In the genomic region with DNA sequence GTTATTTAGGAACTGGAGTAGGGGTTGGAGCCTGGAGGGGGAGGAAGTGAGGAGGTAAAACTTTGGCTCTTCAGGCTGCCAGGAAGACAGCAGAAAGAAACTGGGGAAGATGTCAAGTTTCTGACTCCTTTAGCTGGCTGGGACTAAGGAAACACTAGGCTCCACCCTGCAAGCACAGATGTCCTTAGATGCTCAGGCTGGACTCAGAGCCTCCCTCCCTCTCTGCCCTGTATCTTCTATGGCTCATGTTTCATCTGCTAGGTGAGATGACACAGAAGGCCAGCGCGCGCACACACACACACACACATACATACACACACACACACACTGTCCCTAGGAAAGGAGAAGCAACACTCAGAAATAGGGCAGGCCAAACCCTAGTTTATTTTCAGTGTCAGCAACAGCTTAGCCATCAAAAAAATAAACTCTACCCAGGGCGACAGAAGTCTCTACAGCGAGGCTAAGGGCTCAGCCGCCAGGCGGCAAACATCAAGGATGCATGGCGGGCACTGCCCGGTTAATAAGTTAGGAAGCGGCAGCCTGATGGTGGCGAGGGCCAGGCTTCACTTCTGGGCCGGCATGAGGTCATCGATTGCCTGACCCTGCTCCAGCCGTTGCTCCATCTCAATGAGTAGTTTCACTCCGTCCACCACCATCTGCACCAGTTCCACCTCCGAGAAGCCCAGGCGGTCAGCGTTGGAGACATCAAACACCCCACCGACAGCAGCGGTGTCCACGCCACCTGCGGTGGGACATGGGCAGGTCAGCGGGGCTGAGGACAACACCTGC, we compare ENCODE assay signal across 8 mouse cellular contexts. TPM values are rescaled to one million over a fixed set of nuclear protein-coding genes. Genes with fewer than 3 reads are reported as not detected.
A peak's percentile ranks its signal among the peaks of the same experiment; 100 is the strongest.
DNase-seq lines count a peak whose midpoint lies in the region; ATAC-seq and TF ChIP-seq lines count a peak whose summit lies in the region.

No protein-coding gene starts in this region.

- H3K4me1 ChIP-seq in kidney, postnatal 0 days (replicated peaks; ENCODE audit: insufficient read depth, low read length) = peaks cover 33% of the 10 kb centered on the region
- peaks cover 41% of the 10 kb centered on the region for H3K4me1 ChIP-seq in midbrain, embryonic 12.5 days
- peaks cover 27% of the 10 kb centered on the region for H3K4me1 ChIP-seq in thymus, adult 2 months (replicated peaks; ENCODE audit: control insufficient read depth, insufficient read depth, low read length)

- H3K4me3 ChIP-seq in kidney, postnatal 0 days (replicated peaks; ENCODE audit: low read depth, low read length) = 0 out of 2 replicates have a peak overlapping the region, but pooled peaks have one; percentile 3
- peak overlapping the region; percentile 93 for H3K4me3 ChIP-seq in midbrain, embryonic 12.5 days
- no peak overlapping the region for H3K4me3 ChIP-seq in thymus, adult 2 months (ENCODE audit: control insufficient read depth, insufficient read depth, low read length)

- H3K4me2 ChIP-seq in kidney, postnatal 0 days (ENCODE audit: low read length) = peak overlapping the region; percentile 38
- peak overlapping the region; percentile 96 for H3K4me2 ChIP-seq in midbrain, embryonic 12.5 days (replicated peaks)

- H3K27ac ChIP-seq in kidney, postnatal 0 days = peak overlapping the region; percentile 90
- H3K27ac ChIP-seq in midbrain, embryonic 12.5 days (replicated peaks) = peak overlapping the region; percentile 92
- no peak overlapping the region; the same call in 1 of the 2 replicates for H3K27ac ChIP-seq in thymus, adult 2 months (ENCODE audit: control insufficient read depth, insufficient read depth, low read length)

- peak; percentile 50 for DNase-seq in cerebellum, adult 8-10 months
- no peak for DNase-seq in cerebellum, adult 11 months
- peak; percentile 74 for DNase-seq in NIH3T3 (ENCODE audit: low read depth)
- peak; percentile 66 for DNase-seq in gastrocnemius, postnatal 25 days
- peak; percentile 71 for DNase-seq in kidney, postnatal 0 days (ENCODE audit: low spot score)
- DNase-seq in thymus, adult 2 months = no peak
- no peak for DNase-seq in B cell, adult 2 months

- ATAC-seq in kidney, postnatal 0 days (replicated peaks; ENCODE audit: low FRiP score, low read depth) = no peak
- ATAC-seq in midbrain, embryonic 12.5 days (ENCODE audit: low FRiP score, low read depth) = no peak

- TF ChIP-seq CTCF in kidney, postnatal 0 days (IDR thresholded peaks at IDR 0.05; ENCODE audit: low read depth) = peak; percentile 4; the same call in 1 of the 2 replicates
- TF ChIP-seq CTCF in thymus, adult 2 months (IDR thresholded peaks at IDR 0.05; ENCODE audit: borderline replicate concordance, control insufficient read depth, extremely low read depth, insufficient read depth, low read length, poor library complexity) = no peak

- no peaks in the 10 kb centered on the region for H3K9me3 ChIP-seq in kidney, postnatal 0 days (replicated peaks; ENCODE audit: low read length)
- H3K9me3 ChIP-seq in midbrain, embryonic 12.5 days = no peaks in the 10 kb centered on the region

- WGBS in kidney, postnatal 0 days = 54% methylated on average over 23 of the region's 23 CpGs
- 53% methylated on average over 23 of the region's 23 CpGs for WGBS in midbrain, embryonic 12.5 days
- 89% methylated on average over 23 of the region's 23 CpGs for WGBS in thymus, adult 2 months

- no peak for TF ChIP-seq POLR2A in thymus, adult 2 months (IDR thresholded peaks at IDR 0.05; ENCODE audit: control insufficient read depth, extremely low read depth, insufficient read depth, low read length, poor library complexity)

- no peaks in the 10 kb centered on the region for H3K36me3 ChIP-seq in kidney, postnatal 0 days (ENCODE audit: insufficient read depth, low read length)
- peaks cover 31% of the 10 kb centered on the region for H3K36me3 ChIP-seq in midbrain, embryonic 12.5 days
- no peaks in the 10 kb centered on the region for H3K36me3 ChIP-seq in thymus, adult 2 months (ENCODE audit: control insufficient read depth, insufficient read depth, low read length)

- H3K27me3 ChIP-seq in kidney, postnatal 0 days (ENCODE audit: insufficient read depth, low read length) = peaks cover 17% of the 10 kb centered on the region
- peaks cover 13% of the 10 kb centered on the region for H3K27me3 ChIP-seq in midbrain, embryonic 12.5 days
- peaks cover 20% of the 10 kb centered on the region; the same call in 1 of the 2 replicates for H3K27me3 ChIP-seq in thymus, adult 2 months (ENCODE audit: control insufficient read depth, insufficient read depth, low read length)

- no peak overlapping the region for H3K9ac ChIP-seq in kidney, postnatal 0 days (ENCODE audit: low read depth, low read length)
- peak overlapping the region; percentile 94 for H3K9ac ChIP-seq in midbrain, embryonic 12.5 days (replicated peaks)

RNA-seq across cellular contexts. Expression of gene Ckb, which starts 2.9 kb away (rescaled TPM):
- total RNA-seq in gastrocnemius, postnatal 25 days (2021) = 10 to 100 TPM; 14.9 to 15.6 TPM
- polyA plus RNA-seq in kidney, postnatal 0 days (2015; fragmentation: Nextera tagmentation; extraction: Ambion mirVana) = 135 and 148 TPM in 2 replicates
- polyA plus RNA-seq in midbrain, embryonic 12.5 days (2016; fragmentation: Nextera tagmentation; extraction: Ambion mirVana) = 2,376 and 2,635 TPM in 2 replicates
- polyA plus RNA-seq in thymus, adult 2 months (2012; rRNA removed) = 107 and 119 TPM in 2 replicates

RNA-seq across cellular contexts. Expression of gene Trmt61a, which starts 8.7 kb away (rescaled TPM):
- total RNA-seq in gastrocnemius, postnatal 25 days (2021) = 1 to 10 TPM; 2.7 to 2.9 TPM
- 6.3 and 6.8 TPM in 2 replicates for polyA plus RNA-seq in kidney, postnatal 0 days (2015; fragmentation: Nextera tagmentation; extraction: Ambion mirVana)
- polyA plus RNA-seq in midbrain, embryonic 12.5 days (2016; fragmentation: Nextera tagmentation; extraction: Ambion mirVana) = 11.8 and 13.2 TPM in 2 replicates
- 40.4 and 47.2 TPM in 2 replicates for polyA plus RNA-seq in thymus, adult 2 months (2012; rRNA removed)

RNA-seq across cellular contexts. Expression of gene Bag5, which starts 43.9 kb away (rescaled TPM):
- 10 to 100 TPM; 10.9 to 14.6 TPM for total RNA-seq in gastrocnemius, postnatal 25 days (2021)
- polyA plus RNA-seq in kidney, postnatal 0 days (2015; fragmentation: Nextera tagmentation; extraction: Ambion mirVana) = 45.7 and 48.9 TPM in 2 replicates
- polyA plus RNA-seq in midbrain, embryonic 12.5 days (2016; fragmentation: Nextera tagmentation; extraction: Ambion mirVana) = 62.0 and 64.0 TPM in 2 replicates
- polyA plus RNA-seq in thymus, adult 2 months (2012; rRNA removed) = 12.8 and 16.6 TPM in 2 replicates

RNA-seq across cellular contexts. Expression of gene Apopt1, which starts 43.9 kb away (rescaled TPM):
- 10 to 100 TPM; 37.7 to 38.9 TPM for total RNA-seq in gastrocnemius, postnatal 25 days (2021)
- 57.8 and 61.4 TPM in 2 replicates for polyA plus RNA-seq in kidney, postnatal 0 days (2015; fragmentation: Nextera tagmentation; extraction: Ambion mirVana)
- 52.3 and 57.8 TPM in 2 replicates for polyA plus RNA-seq in midbrain, embryonic 12.5 days (2016; fragmentation: Nextera tagmentation; extraction: Ambion mirVana)
- polyA plus RNA-seq in thymus, adult 2 months (2012; rRNA removed) = 32.3 and 38.8 TPM in 2 replicates

Comparison
In these comparisons a context has a peak if more than half of its experiments do, and no peak if none do; other contexts are left out.
1. DNase-seq: peak in cerebellum, adult 8-10 months (single experiment), NIH3T3 (single experiment), gastrocnemius, postnatal 25 days (single experiment) and kidney, postnatal 0 days (single experiment); none in cerebellum, adult 11 months (single experiment), thymus, adult 2 months (single experiment) and B cell, adult 2 months (0 of 2).
2. RNA of gene Ckb, which starts 2.9 kb away (polyA plus RNA-seq): 2,376 to 2,635 TPM in midbrain, embryonic 12.5 days; 135 to 148 TPM in kidney, postnatal 0 days and 107 to 119 TPM in thymus, adult 2 months; every median in the first group is over 10 times any median in the second.